Mouse (Mus musculus) heart, adult 2 months (tissue): Measurements from ENCODE around the gene Tomm40l.

ENCODE experiments used
- CTCF ChIP-seq: fragments of 200-600 bp; IDR thresholded peaks from 2 replicates; pipeline ENCODE4 v1.8.1; 2022; ENCODE audit warnings: antibody characterized with exemption, mild to moderate bottlenecking, moderate library complexity
- EP300 ChIP-seq: fragments of 200-500 bp; IDR thresholded peaks from 2 replicates; pipeline ENCODE4 v1.6.1; 2011; ENCODE audit warnings: low read depth, low read length, control low read depth; ENCODE audit not compliant: insufficient read depth
- POLR2A ChIP-seq: fragments of 200-500 bp; IDR thresholded peaks from 2 replicates; pipeline ENCODE4 v1.6.1; 2011; ENCODE audit warnings: mild to moderate bottlenecking, low read depth, low read length, control low read depth; ENCODE audit not compliant: insufficient read depth

DNA sequence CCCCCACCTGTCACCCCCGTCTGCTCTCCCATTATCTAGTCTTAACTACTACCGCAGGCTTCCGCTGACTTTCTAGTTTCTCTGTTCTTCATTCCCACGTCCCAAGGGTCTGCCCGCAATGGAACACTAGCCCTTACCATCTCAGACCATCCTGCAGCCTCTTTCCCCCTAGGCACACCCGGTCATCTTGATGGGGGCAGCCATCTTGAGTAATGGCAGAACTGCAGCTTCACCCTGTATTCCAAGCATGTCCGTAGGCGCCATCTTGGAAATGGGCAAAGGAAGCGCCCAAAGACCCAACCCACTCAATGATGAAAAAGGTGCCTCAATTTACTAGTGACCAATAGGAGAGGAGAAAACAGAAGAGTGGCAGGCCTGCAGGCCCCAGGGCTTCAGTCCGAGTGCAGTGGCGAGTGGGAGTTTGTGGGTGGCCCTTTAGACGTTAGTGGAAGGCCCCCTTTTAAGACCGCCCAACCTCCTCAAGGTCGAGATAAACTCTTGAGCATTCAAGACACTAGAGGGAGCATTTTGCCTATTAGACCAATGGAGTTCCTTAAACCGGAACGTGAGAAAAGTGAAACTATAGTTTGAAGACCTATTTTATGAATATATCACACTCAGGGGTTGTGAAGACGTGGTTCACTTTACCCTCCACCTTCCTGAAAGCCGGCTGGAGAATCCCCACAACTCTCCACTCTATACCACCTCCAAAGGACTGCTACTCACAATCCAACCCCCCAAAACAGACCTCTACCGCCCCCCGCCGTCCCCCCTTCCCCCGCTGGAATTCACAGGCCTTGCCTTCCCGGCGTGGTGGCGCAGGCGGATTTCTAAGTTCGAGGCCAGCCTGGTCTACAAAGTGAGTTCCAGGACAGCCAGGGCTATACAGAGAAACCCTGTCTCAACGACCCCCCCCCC, at the start of gene Tomm40l:
- peak; percentile 92 for TF ChIP-seq CTCF
- peak; percentile 57 for TF ChIP-seq POLR2A
- TF ChIP-seq EP300 = peak; percentile 83
